Mouse (Mus musculus): ENCODE results near the gene Stoml2. TPM values are rescaled to one million over a fixed set of nuclear protein-coding genes. Genes with fewer than 3 reads are reported as not detected.
A peak's percentile ranks its signal among the peaks of the same experiment; 100 is the strongest.
"Not testable (repeated sequence)": the region's sequence is repeated elsewhere in the genome, so short reads cannot be mapped to it uniquely, and the experiment has no call there.

Gene Stoml2
- total RNA-seq, 2 experiments from 2014 or later: 78.9 to 95.1 TPM

DNA sequence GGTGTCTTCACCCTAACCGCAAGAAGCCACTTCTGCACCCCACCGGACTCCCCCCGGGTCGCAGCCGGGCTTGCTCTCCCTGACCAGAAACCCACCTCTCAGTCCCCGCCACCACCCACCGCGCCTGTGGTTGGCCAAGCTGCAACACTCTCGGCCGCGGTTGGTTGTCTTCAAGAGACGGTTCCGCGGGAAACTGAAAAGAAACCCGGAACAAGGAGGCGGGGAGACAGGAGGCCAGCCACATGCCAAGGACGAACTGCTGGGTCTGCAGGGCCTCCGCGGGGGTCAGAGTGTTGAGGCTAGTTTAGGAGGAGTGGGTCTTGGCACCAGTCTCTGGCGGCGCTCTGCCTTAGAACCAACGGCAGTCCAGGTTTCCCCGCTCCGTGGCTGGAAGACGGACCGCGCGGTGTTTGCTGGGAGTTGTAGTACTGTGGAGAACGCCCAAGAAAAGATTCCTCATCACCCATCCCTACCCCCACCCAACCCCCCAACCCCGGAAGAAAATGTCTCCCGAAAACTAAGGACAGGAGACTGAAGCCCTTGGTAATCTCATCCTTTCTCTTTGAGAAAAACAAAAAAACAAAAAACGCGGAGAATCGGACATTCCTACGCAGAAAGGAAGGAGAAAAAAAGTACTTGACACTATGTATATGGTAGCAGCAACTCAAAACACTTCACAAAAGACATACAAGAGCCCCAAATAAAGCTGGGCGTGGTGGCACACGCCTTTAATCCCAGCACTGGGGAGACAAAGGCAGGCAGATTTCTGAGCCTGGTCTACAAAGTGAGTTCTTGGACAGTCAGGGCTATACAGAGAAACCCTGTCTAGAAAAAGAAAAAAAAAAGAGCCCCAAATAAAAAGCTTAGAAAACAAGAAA, 21.1 kb downstream of the Stoml2 start, which contains the start of gene Fancg:
Gene Fancg, minus strand, starts transcription at position 346 of the 878 bp plus-strand sequence.
- peak; percentile 72 to 80 for DNase-seq
- intact Hi-C loops (cut with DNase I): no loop called here

DNA sequence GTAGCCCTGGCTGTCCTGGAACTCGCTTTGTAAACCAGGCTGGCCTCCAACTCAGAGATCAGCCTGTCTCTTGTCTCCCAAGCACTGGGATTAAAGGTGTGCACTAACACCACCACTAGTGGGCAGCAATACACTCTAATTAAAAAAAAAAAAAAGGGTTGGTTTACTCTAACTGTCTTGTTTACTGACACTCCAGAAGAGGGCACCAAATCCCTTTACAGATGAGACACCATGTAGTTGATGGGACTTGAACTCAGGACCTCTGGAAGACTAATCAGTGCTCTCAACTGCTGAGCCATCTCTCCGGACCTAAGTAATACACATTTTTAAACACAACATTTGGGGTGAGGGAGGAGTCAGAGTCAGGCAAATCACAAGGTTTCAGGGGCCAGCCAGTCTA, 25.7 kb downstream of the Stoml2 start:
- no peak for DNase-seq
- intact Hi-C loops (cut with DNase I): no loop called here

DNA sequence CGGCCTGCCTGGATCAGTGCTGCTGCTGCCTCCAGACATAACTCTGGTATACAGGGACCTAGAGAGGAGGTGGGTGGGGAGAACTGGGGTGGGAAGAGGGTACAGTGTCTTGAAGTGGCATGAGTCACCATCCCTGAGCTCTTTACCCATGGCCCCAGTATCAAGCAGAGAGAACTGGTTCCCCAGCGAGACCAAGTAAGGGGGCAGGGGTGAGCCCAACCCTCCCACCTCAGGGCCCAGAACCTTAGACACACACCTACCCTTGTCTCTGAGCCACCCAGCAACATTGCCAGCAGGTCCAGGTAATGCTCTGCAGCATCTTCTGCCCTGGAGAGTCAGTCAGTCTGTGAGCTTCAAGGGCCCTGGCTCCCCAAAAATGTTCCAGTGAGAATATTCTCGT, 26.6 kb downstream of the Stoml2 start:
- no peak for DNase-seq
- intact Hi-C loops (cut with DNase I): no loop called here

GRCm38 (mm10) chr4:43002756-43003439, 28.6 kb downstream of the Stoml2 start:
- no peak for DNase-seq
- intact Hi-C loops (cut with DNase I): no loop called here

- intact Hi-C loops (cut with DNase I): no loop called here
- no peak for DNase-seq
Observed at GRCm38 (mm10) chr4:43001272-43001671, 30.2 kb downstream of the Stoml2 start.

GRCm38 (mm10) chr4:43000141-43000986, 31.1 kb downstream of the Stoml2 start, which contains the start of gene Vcp:
Gene Vcp, minus strand, starts transcription at chr4:43000507.
- DNase-seq: peak; percentile 97 to 99
- intact Hi-C loops (cut with DNase I): not testable (repeated sequence)

DNA sequence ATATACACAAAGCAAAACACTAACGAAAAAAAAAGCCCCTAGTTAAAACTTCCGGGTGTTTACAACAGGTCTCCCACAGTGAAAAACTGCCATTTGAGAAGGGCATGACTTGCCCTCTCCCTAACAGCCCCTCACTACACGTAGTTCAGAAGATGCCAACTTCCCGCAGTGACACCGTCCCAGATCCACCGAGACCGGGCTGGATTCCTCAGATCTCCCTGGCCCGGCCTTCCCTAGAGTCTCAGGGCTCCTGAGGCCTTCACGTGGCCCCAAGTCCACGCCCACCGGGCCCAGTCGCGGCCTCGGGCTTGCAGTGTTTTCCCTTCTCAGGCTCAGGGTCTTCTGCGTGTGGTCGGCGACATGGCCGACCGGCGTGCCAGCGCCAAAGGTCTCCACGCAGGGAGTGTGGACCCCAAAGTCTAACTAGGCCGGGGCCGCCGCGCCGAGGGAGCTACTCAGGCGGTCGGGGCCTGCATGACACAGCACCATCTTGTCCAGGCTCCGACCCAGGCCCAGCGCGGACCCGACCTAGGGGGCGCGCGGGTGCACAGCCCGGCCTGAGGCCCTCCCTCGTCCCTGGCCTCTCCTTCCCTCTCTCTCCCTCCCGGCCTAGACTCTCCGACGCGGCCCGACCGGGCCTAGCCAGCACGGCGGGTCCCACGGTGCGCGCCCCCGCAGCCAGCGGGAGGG, 31.9 kb downstream of the Stoml2 start:
- DNase-seq: peak; percentile 59 to 69
- intact Hi-C loops (cut with DNase I): no loop called here

GRCm38 (mm10) chr4:42998022-42998421, 33.5 kb downstream of the Stoml2 start:
- intact Hi-C loops (cut with DNase I): no loop called here
- DNase-seq: no peak

GRCm38 (mm10) chr4:42988296-42988695, 43.2 kb downstream of the Stoml2 start:
- intact Hi-C loops (cut with DNase I): no loop called here
- no peak for DNase-seq

- intact Hi-C loops (cut with DNase I); DNase-seq: not testable (repeated sequence)
Observed at GRCm38 (mm10) chr4:42980467-42980866, 51.0 kb downstream of the Stoml2 start.

DNA sequence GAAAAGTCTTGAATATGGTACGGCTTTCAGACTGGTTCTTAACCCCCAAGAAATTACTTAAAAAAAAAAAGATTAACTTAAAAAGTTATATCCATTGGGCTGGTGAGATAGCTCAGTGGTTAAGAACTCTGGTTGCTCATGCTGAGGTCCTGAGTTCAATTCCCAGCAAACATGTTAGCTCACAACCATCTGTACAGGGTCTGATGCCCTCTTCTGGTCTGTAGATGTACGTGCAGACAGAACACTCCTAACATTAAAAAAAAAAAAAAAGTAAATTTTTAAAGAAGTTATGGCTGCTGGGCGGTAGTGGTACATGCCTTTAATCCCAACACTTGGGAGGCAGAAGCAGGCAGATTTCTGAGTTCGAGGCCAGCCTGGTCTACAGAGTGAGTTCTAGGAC, 53.4 kb downstream of the Stoml2 start:
- DNase-seq: no peak
- intact Hi-C loops (cut with DNase I): no loop called here

Other genes starting within 250 kb of the Stoml2 start
- gene Fam205a1, start 177.8 kb downstream of the Stoml2 start, total RNA-seq (2021): not detected
- not detected for gene Gm12394, start 174.9 kb downstream of the Stoml2 start, total RNA-seq (2021)
- under 1 TPM; 0.37 to 0.41 TPM for gene Fam205c, start 157.5 kb downstream of the Stoml2 start, total RNA-seq (2021)
- under 1 TPM; 0.15 to 0.97 TPM for gene Phf24, start 115.0 kb downstream of the Stoml2 start, total RNA-seq (2021)
- 100 to 1,000 TPM; 191 to 213 TPM for gene Dnajb5, start 81.9 kb downstream of the Stoml2 start, total RNA-seq (2021)
- gene 1700022I11Rik, start 62.1 kb downstream of the Stoml2 start, total RNA-seq (2021): not detected
- gene Vcp, start 31.2 kb downstream of the Stoml2 start, total RNA-seq (2021): 100 to 1,000 TPM; 225 to 248 TPM
- gene Fancg, start 21.2 kb downstream of the Stoml2 start, total RNA-seq (2021): 1 to 10 TPM in 1 of 2 experiments, under 1 TPM in 1; 0.84 to 1.1 TPM
- gene Pigo, start 5.9 kb downstream of the Stoml2 start, total RNA-seq (2021): 1 to 10 TPM; 5.2 to 5.9 TPM
- gene Fam214b, start 14.5 kb upstream of the Stoml2 start, total RNA-seq (2021): 10 to 100 TPM; 22.1 to 30.6 TPM
- gene Unc13b, start 27.2 kb upstream of the Stoml2 start, total RNA-seq (2021): 1 to 10 TPM; 2.3 to 2.8 TPM
- gene Atp8b5, start 235.4 kb upstream of the Stoml2 start, total RNA-seq (2021): not detected